Mouse (Mus musculus): ENCODE data around the gene Ckap2. TPM values are rescaled to one million over a fixed set of nuclear protein-coding genes. Genes with fewer than 3 reads are reported as not detected.

The Ckap2 gene
- total and polyA plus RNA-seq, 2 experiments from 2014 or later = 8.0 to 8.8 TPM

- WGBS = 89% methylated on average over 5 of the region's 5 CpGs
- no peak for TF ChIP-seq CTCF (IDR thresholded peaks at IDR 0.05; ENCODE audit: low read depth)
- H3K36me3 ChIP-seq (ENCODE audit: insufficient read depth) = no peaks in the 10 kb centered on the region
- ATAC-seq (no peak), DNase-seq (no peak)
- no peak overlapping the region for H3K4me3 ChIP-seq (ENCODE audit: low read depth, low read length)
- no peak overlapping the region for H3K9ac ChIP-seq
- H3K9me3 ChIP-seq (ENCODE audit: low read length) = no peaks in the 10 kb centered on the region
- H3K4me2 ChIP-seq (ENCODE audit: low read depth) = no peak overlapping the region
- no peaks in the 10 kb centered on the region for H3K4me1 ChIP-seq (ENCODE audit: insufficient read depth)
- no peak overlapping the region for H3K27ac ChIP-seq (ENCODE audit: low read depth, low read length)
- no peaks in the 10 kb centered on the region for H3K27me3 ChIP-seq (ENCODE audit: insufficient read depth, low read length)
Observed at GRCm38 (mm10) chr8:22169167-22169566, 16.5 kb downstream of the Ckap2 start.

GRCm38 (mm10) chr8:22166080-22166603 lies 19.5 kb downstream of the Ckap2 start, which contains the start of gene Nek3:
Gene Nek3, minus strand, starts transcription at chr8:22166435.
- under 1% methylated on average over 38 of the region's 43 CpGs for WGBS
- peak; percentile 72 for TF ChIP-seq CTCF (IDR thresholded peaks at IDR 0.05; ENCODE audit: low read depth)
- ATAC-seq = peak; percentile 98

GRCm38 (mm10) chr8:22165251-22166079 lies 20.2 kb downstream of the Ckap2 start:
- Histone ChIP-seq H3K27ac (ENCODE audit: low read depth, low read length) (peak overlapping the region; percentile 82), H3K4me3 (ENCODE audit: low read depth, low read length) (peak overlapping the region; percentile 58), H3K4me1 (ENCODE audit: insufficient read depth) (no peaks in the 10 kb centered on the region), H3K4me2 (ENCODE audit: low read depth) (peak overlapping the region; percentile 52), H3K9ac (peak overlapping the region; percentile 62), H3K27me3 (ENCODE audit: insufficient read depth, low read length) (no peaks in the 10 kb centered on the region), H3K9me3 (ENCODE audit: low read length) (no peaks in the 10 kb centered on the region), H3K36me3 (ENCODE audit: insufficient read depth) (no peaks in the 10 kb centered on the region)
- 49% methylated on average over 10 of the region's 10 CpGs for WGBS
- no peak for TF ChIP-seq CTCF (IDR thresholded peaks at IDR 0.05; ENCODE audit: low read depth)
- no peak for DNase-seq
- ATAC-seq = peak; percentile 30

More at GRCm38 (mm10) chr8:22166080-22166603, 19.5 kb downstream of the Ckap2 start, which contains the start of gene Nek3:
- DNase-seq = peak; percentile 96
- Histone ChIP-seq H3K27ac (ENCODE audit: low read depth, low read length) (peak within 1 kb of the TSS; percentile 82), H3K4me2 (ENCODE audit: low read depth) (peak within 1 kb of the TSS; percentile 52), H3K27me3 (ENCODE audit: insufficient read depth, low read length) (no peaks in the 10 kb centered on the region), H3K36me3 (ENCODE audit: insufficient read depth) (no peaks in the 10 kb centered on the region), H3K4me3 (ENCODE audit: low read depth, low read length) (peak within 1 kb of the TSS; percentile 58), H3K9me3 (ENCODE audit: low read length) (no peaks in the 10 kb centered on the region), H3K4me1 (ENCODE audit: insufficient read depth) (no peaks in the 10 kb centered on the region), H3K9ac (peak within 1 kb of the TSS; percentile 62)

GRCm38 (mm10) chr8:22164431-22164830 lies 21.2 kb downstream of the Ckap2 start:
- no peak overlapping the region for H3K9ac ChIP-seq
- H3K9me3 ChIP-seq (ENCODE audit: low read length) = no peaks in the 10 kb centered on the region
- H3K4me2 ChIP-seq (ENCODE audit: low read depth) = no peak overlapping the region
- H3K36me3 ChIP-seq (ENCODE audit: insufficient read depth) = 0 out of 2 replicates have a peak, but pooled peaks cover 3% of the 10 kb centered on the region
- DNase-seq (no peak), ATAC-seq (no peak)
- no peak overlapping the region for H3K27ac ChIP-seq (ENCODE audit: low read depth, low read length)
- H3K4me3 ChIP-seq (ENCODE audit: low read depth, low read length) = no peak overlapping the region
- H3K4me1 ChIP-seq (ENCODE audit: insufficient read depth) = no peaks in the 10 kb centered on the region
- 97% methylated on average over 10 of the region's 10 CpGs for WGBS
- H3K27me3 ChIP-seq (ENCODE audit: insufficient read depth, low read length) = no peaks in the 10 kb centered on the region
- no peak for TF ChIP-seq CTCF (IDR thresholded peaks at IDR 0.05; ENCODE audit: low read depth)

- no peak for ATAC-seq
- Histone ChIP-seq H3K27ac (ENCODE audit: low read depth, low read length) (no peak overlapping the region), H3K4me2 (ENCODE audit: low read depth) (no peak overlapping the region), H3K4me1 (ENCODE audit: insufficient read depth) (no peaks in the 10 kb centered on the region), H3K27me3 (ENCODE audit: insufficient read depth, low read length) (no peaks in the 10 kb centered on the region), H3K9ac (no peak overlapping the region), H3K9me3 (ENCODE audit: low read length) (no peaks in the 10 kb centered on the region), H3K36me3 (ENCODE audit: insufficient read depth) (0 out of 2 replicates have a peak, but pooled peaks cover 9% of the 10 kb centered on the region), H3K4me3 (ENCODE audit: low read depth, low read length) (no peak overlapping the region)
- no peak for TF ChIP-seq CTCF (IDR thresholded peaks at IDR 0.05; ENCODE audit: low read depth)
- 91% methylated on average over 8 of the region's 8 CpGs for WGBS
- no peak for DNase-seq
Observed at GRCm38 (mm10) chr8:22162206-22162605, 23.4 kb downstream of the Ckap2 start.

GRCm38 (mm10) chr8:22150345-22150663 lies 35.3 kb downstream of the Ckap2 start:
- WGBS = 53% methylated on average over 3 of the region's 3 CpGs
- no peak overlapping the region for H3K4me3 ChIP-seq (ENCODE audit: low read depth, low read length)
- H3K4me1 ChIP-seq (ENCODE audit: insufficient read depth) = no peaks in the 10 kb centered on the region
- H3K36me3 ChIP-seq (ENCODE audit: insufficient read depth) = no peaks in the 10 kb centered on the region
- TF ChIP-seq CTCF (IDR thresholded peaks at IDR 0.05; ENCODE audit: low read depth) = no peak
- DNase-seq (no peak), ATAC-seq (no peak)
- no peaks in the 10 kb centered on the region for H3K9me3 ChIP-seq (ENCODE audit: low read length)
- no peaks in the 10 kb centered on the region for H3K27me3 ChIP-seq (ENCODE audit: insufficient read depth, low read length)
- no peak overlapping the region for H3K4me2 ChIP-seq (ENCODE audit: low read depth)
- H3K9ac ChIP-seq = no peak overlapping the region
- H3K27ac ChIP-seq (ENCODE audit: low read depth, low read length) = no peak overlapping the region

GRCm38 (mm10) chr8:22149643-22150344 lies 35.8 kb downstream of the Ckap2 start:
- H3K4me3 ChIP-seq (ENCODE audit: low read depth, low read length) = no peak overlapping the region
- no peak for TF ChIP-seq CTCF (IDR thresholded peaks at IDR 0.05; ENCODE audit: low read depth)
- no peaks in the 10 kb centered on the region for H3K27me3 ChIP-seq (ENCODE audit: insufficient read depth, low read length)
- DNase-seq = no peak
- no peaks in the 10 kb centered on the region for H3K36me3 ChIP-seq (ENCODE audit: insufficient read depth)
- no peaks in the 10 kb centered on the region for H3K9me3 ChIP-seq (ENCODE audit: low read length)
- no peak overlapping the region for H3K9ac ChIP-seq
- no peak for ATAC-seq
- no peak overlapping the region for H3K4me2 ChIP-seq (ENCODE audit: low read depth)
- H3K27ac ChIP-seq (ENCODE audit: low read depth, low read length) = no peak overlapping the region
- 86% methylated on average over 11 of the region's 11 CpGs for WGBS
- H3K4me1 ChIP-seq (ENCODE audit: insufficient read depth) = no peaks in the 10 kb centered on the region

Data from forebrain, postnatal 0 days (tissue).